Mouse (Mus musculus): Measurements from ENCODE around the gene Fut7.

- no peak for TF ChIP-seq CTCF (IDR thresholded peaks at IDR 0.05; ENCODE audit: insufficient read depth, low read depth, low read length)
- no peak for TF ChIP-seq POLR2A (IDR thresholded peaks at IDR 0.05; ENCODE audit: insufficient read depth, low read depth, low read length)
Observed at GRCm38 (mm10) chr2:25376589-25376988, 46.5 kb upstream of the Fut7 start.

Data from olfactory bulb, adult 2 months (tissue).